Mouse (Mus musculus) olfactory bulb, adult 2 months (tissue): Measurements from ENCODE around the gene Rmi1.

ENCODE experiments used
- CTCF ChIP-seq: fragments of 200-500 bp; IDR thresholded peaks from 2 replicates; pipeline ENCODE4 v1.5.1; 2012; ENCODE audit warnings: low read depth, mild to moderate bottlenecking, low read length, moderate library complexity; ENCODE audit not compliant: insufficient read depth
- POLR2A ChIP-seq: fragments of 200-500 bp; IDR thresholded peaks from 2 replicates; pipeline ENCODE4 v1.6.1; 2012; ENCODE audit warnings: mild to moderate bottlenecking, low read depth, low read length, moderate library complexity; ENCODE audit not compliant: insufficient read depth

- no peak for TF ChIP-seq CTCF
- no peak for TF ChIP-seq POLR2A
Measured at GRCm38 (mm10) chr13:58401135-58402002, 679 bp upstream of the Rmi1 start.
